Mouse (Mus musculus) liver, adult (tissue): Measurements from ENCODE around the gene Bnc1.

Source experiments
- GATA4 ChIP-seq: IDR thresholded peaks from 2 replicates; pipeline ENCODE4 v1.6.1; 2014; ENCODE audit warnings: mild to moderate bottlenecking, low read length; ENCODE audit not compliant: insufficient replicate concordance

Gene Bnc1

DNA sequence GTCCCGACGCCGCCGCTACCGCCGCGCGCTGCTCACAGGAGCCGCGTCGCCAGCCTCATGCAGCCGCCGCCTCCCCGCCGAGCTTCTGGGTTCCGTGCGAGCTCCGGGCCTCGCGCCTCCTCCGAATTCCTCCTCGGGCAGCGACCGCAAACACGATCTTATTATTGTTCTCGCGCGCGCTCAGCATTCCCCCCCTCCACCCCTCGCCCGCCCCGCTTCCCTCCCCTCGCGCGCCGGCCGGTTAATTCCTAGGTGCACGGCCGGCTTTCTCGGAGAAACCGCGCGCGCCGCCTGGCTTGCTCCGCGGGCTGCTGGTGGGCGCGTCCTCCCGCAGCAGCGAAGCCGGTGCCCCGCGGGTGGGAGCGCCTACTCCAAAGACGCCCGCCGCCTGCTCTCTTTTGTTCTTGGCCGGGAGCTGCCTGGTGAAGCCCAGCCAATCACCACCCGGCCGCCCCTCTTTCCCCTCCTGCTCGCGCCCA, 57.8 kb downstream of the Bnc1 start, which contains the start of gene Hdgfl3:
Hdgfl3 (minus strand) TSS at position 207 of the 479 bp plus-strand sequence.
- TF ChIP-seq GATA4 = no peak

DNA sequence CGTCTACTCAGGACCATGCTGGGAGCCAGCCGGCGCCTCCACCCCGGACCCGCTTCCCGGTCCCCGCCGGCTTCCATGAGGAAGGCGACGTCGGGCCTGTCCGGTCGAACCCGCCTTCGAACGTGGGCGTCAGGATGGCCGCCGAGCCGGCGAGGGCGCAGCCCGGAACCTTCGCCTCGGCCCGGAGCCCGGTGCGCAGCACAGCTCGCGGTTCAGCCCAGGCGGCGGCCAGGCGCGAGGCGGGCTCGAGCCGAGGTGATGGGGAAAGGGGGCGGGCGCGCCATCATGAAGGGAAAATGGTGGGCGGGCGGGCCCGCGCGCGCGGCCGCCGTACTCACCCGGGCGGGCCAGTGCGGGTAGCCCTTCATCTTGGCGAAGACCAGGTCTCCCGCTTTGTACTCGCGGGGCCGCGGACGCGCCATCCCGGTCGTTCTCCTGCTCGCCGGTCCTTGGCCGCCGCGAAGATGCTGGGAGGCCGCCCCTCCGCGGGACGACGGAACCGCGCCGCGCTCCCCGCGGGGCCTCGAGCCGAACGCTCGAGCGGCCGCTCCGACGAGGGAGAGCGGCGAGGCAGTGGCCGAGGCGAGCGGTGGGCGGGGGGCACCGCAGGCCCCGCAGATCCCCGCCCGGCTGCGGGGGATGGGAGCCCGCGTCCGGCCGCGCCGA, 58.4 kb downstream of the Bnc1 start:
- TF ChIP-seq GATA4 = no peak

DNA sequence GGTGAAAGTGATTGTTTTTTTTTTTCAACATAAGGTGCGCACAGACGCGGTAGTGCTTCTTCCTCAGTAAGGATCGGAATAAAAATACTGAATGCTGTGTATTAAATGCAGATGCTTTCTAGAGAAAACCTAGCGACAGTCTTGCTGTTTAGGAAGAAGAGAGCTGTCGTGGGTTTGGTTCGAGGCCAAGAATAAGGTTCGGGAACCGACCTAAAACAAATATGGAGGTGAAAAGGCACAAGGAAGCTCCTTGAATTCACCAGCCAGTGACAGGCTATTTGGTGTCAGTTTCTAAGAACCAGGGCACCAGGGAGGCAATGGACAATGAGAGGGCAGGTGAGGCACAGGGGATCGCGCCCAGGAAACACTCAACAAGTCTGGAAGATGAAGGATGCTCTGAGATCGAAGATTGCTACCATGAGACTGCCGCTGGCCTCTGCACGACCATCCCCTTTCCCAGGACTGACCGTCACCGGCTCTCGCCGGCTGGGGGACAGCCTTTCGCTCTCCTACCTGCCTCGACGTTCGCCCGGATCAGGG, 59.0 kb downstream of the Bnc1 start:
- TF ChIP-seq GATA4 = no peak

DNA sequence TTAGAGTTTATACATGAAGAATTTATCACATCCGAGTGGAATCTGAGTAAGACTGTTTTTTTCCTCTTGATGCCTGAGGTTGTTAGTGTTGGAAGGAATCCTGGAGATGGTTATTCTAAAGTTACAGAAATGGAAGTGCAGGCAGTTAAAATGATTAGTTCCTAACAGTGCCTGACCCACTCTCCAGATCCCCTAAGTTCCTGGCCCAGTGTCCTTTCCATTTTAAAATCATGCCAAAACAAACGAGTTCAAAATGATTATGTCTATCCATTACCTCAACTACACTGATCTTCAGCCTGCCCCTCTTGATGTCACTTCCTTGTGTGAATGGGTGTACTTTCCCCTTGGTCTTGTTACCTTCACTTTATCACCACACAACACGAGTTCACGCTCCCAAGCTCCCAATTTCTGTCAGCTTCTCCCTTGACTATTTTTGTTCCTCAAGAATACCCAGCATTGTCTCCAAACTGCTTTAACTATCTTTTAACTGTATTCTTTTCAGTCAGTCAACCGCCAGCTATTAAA, 59.5 kb downstream of the Bnc1 start:
- no peak for TF ChIP-seq GATA4

DNA sequence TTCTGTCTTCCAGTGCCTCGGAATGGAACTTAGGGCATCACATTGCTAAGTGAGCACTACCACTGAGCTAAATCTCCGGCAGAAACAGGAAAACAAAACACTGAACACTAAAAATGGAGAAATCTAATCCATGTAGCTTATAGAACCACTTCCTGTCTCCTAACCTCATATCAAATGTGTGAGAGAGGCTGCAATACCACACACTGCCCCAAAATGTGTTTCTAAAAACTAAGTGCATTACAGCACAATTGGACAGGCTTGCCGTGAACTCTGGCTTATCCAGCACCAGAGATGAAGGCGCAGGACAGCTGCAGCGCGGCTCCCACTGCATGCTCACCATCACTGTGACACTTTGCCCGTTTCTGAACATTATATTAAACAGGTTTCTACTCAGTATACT, 63.1 kb downstream of the Bnc1 start:
- no peak for TF ChIP-seq GATA4

DNA sequence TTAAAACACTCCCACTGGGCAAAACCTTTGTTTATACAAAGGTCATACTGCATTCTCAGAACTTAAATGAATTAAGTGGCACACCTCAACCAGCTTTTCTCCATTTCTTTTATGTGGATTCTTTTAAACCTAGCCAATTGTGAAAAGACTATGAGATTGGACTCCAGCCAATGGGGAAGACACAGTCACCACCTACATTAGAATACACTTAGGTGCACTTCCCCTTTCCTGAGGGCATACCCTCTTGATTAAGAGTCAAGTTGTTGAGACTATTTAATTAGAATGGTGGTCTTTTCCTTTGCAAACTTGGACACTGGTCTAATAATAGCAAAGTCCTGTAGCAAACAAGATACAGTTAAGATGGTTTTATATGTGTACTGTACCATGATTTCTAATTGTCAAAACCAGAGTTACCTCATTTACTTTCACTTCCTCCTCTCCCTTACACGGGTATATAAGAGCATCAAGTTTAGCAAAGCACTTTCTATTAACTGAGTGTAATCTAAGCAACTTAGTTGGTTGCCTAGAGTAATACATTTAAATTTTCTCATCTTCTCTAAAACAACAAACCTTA, 70.6 kb downstream of the Bnc1 start:
- TF ChIP-seq GATA4 = no peak

DNA sequence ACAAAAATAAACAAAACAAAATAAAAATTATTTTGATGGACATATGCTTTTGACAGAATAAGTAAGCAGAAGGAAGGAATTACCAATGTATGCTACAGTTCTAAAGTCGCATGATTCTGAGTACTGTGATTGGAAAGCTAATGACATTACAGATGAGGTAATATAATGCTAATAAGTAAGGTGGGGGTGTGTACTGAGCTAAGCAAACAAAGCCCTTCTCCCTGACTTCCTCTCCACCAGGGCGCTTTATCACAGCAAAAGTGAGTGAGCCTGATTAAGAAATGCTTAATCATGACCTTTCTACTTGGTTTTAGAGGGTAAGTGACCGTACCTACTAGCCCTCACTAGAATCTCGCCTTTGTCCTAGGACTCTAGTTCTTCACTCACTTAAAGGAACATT, 71.8 kb downstream of the Bnc1 start:
- TF ChIP-seq GATA4 = no peak

DNA sequence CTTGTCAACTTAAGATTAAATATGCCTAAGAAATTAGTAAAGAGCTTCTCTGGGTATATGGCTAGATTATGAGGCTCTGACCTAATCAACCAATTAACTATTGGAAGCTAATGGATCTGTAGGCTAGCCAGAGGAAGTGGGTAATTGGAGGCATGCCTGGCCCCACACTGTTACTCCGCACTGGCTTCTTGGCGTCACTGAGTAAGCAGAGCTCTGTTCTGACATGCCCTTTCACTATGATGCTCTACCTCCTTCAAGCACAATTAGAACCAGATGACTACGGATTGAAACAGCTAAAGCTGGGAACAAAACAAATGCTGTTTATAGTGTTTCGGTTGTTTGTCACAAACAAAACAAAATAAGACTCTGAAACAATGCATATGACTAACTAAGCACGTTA, 73.8 kb downstream of the Bnc1 start:
- no peak for TF ChIP-seq GATA4
